Mouse (Mus musculus): Measurements from ENCODE around the gene Bmper.

DNA sequence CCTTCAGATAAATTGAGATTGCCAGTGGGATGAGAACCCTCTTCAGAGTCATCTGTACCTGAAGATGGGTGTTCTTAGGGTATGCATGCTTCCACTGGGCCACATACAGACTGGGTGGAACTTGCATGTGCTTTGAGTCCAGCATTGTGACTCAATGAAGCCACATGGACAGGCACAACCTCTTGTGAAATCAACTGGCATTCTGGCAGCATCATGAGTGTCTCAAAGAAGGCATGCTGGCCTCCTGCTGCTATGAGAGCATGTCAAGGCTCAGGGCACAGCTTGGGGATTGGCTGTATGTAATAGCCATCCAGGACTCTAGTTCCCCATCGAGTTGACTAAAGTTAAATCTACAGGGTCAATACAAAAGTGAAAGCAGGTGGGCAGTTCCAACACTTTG is 200.9 kb downstream of the Bmper start:
- no peak for TF ChIP-seq CTCF (IDR thresholded peaks at IDR 0.05; ENCODE audit: borderline replicate concordance, insufficient read depth, low read length)
- no peak for TF ChIP-seq POLR2A (IDR thresholded peaks at IDR 0.05; ENCODE audit: low read depth, low read length)

Data from embryonic fibroblast, embryonic 13.5 days (primary cell).